Mouse (Mus musculus): Measurements from ENCODE around the gene Olfr777. TPM values are rescaled to one million over a fixed set of nuclear protein-coding genes. Genes with fewer than 3 reads are reported as not detected.
"Not testable (repeated sequence)": the region's sequence is repeated elsewhere in the genome, so short reads cannot be mapped to it uniquely, and the experiment has no call there.

The Olfr777 gene
- polyA plus RNA-seq (2014; fragmentation: Nextera tagmentation; extraction: Ambion mirVana), result not detected in 2 replicates

DNA sequence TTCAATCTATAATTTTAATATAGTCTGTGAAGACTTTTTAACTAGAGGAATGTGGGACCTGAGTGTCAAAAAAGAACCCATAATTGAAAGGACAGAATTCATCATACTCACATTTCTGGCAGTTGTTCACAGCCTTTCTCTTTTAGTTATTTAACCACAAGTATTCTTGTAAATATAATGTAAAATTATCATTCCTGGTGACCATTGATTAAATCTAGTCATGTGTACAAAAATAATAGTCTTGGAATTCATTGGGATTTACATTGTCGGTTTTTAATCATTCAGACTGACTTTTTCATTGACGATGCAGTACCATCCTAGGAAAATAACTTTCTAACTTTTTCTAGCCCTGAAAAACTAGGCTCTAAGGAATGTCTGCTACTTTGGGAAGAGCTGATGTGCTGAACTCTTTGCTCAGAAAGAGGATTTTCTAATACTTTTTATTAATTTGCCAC is at the start of gene Olfr777:
Olfr777 (minus strand) TSS at position 405 of the 455 bp plus-strand sequence.
- Histone ChIP-seq H3K27me3 (ENCODE audit: control insufficient read depth, insufficient read depth, low read length) (no peaks in the 10 kb centered on the region), H3K9ac (ENCODE audit: low read length) (no peak within 1 kb of the TSS), H3K9me3 (ENCODE audit: control insufficient read depth, low read length) (no peaks in the 10 kb centered on the region), H3K36me3 (ENCODE audit: control insufficient read depth, insufficient read depth, low read length) (no peaks in the 10 kb centered on the region), H3K27ac (ENCODE audit: low read depth, low read length) (no peak within 1 kb of the TSS), H3K4me3 (ENCODE audit: low read depth, low read length) (no peak within 1 kb of the TSS), H3K4me1 (ENCODE audit: control insufficient read depth, insufficient read depth, low read length) (no peaks in the 10 kb centered on the region), H3K4me2 (no peak within 1 kb of the TSS)
- ATAC-seq (ENCODE audit: low FRiP score) (no peak), DNase-seq (ENCODE audit: low spot score, missing footprints) (no peak)
- 96% methylated on average over 2 of the region's 2 CpGs for WGBS

GRCm38 (mm10) chr10:129317817-129318216 is 46.5 kb upstream of the Olfr777 start, which contains the start of gene Olfr780:
Gene Olfr780, plus strand, starts transcription at chr10:129318117.
- H3K9ac ChIP-seq (ENCODE audit: low read length), result no peak within 1 kb of the TSS
- H3K4me1 ChIP-seq (ENCODE audit: control insufficient read depth, insufficient read depth, low read length), result no peaks in the 10 kb centered on the region
- ATAC-seq (ENCODE audit: low FRiP score), result no peak
- no peak for DNase-seq (ENCODE audit: low spot score, missing footprints)
- no peak within 1 kb of the TSS for H3K4me3 ChIP-seq (ENCODE audit: low read depth, low read length)
- no peaks in the 10 kb centered on the region for H3K27me3 ChIP-seq (ENCODE audit: control insufficient read depth, insufficient read depth, low read length)
- no peaks in the 10 kb centered on the region for H3K9me3 ChIP-seq (ENCODE audit: control insufficient read depth, low read length)
- no peak within 1 kb of the TSS for H3K4me2 ChIP-seq
- H3K36me3 ChIP-seq (ENCODE audit: control insufficient read depth, insufficient read depth, low read length), result no peaks in the 10 kb centered on the region
- H3K27ac ChIP-seq (ENCODE audit: low read depth, low read length), result no peak within 1 kb of the TSS
- WGBS, result 81% methylated on average over 3 of the region's 3 CpGs

- DNase-seq (ENCODE audit: low spot score, missing footprints); ATAC-seq (ENCODE audit: low FRiP score); H3K4me2 ChIP-seq; H3K27me3 ChIP-seq (ENCODE audit: control insufficient read depth, insufficient read depth, low read length); H3K9me3 ChIP-seq (ENCODE audit: control insufficient read depth, low read length); H3K27ac ChIP-seq (ENCODE audit: low read depth, low read length); H3K4me3 ChIP-seq (ENCODE audit: low read depth, low read length); H3K9ac ChIP-seq (ENCODE audit: low read length); H3K4me1 ChIP-seq (ENCODE audit: control insufficient read depth, insufficient read depth, low read length); H3K36me3 ChIP-seq (ENCODE audit: control insufficient read depth, insufficient read depth, low read length): not testable (repeated sequence)
- no CpG with 5 or more reads among the region's 1 CpGs for WGBS
Measured at GRCm38 (mm10) chr10:129313521-129313920, 42.2 kb upstream of the Olfr777 start.

- H3K4me3 ChIP-seq (ENCODE audit: low read depth, low read length); ATAC-seq (ENCODE audit: low FRiP score); H3K4me1 ChIP-seq (ENCODE audit: control insufficient read depth, insufficient read depth, low read length); H3K27ac ChIP-seq (ENCODE audit: low read depth, low read length); H3K4me2 ChIP-seq; DNase-seq (ENCODE audit: low spot score, missing footprints); H3K27me3 ChIP-seq (ENCODE audit: control insufficient read depth, insufficient read depth, low read length); H3K36me3 ChIP-seq (ENCODE audit: control insufficient read depth, insufficient read depth, low read length); H3K9ac ChIP-seq (ENCODE audit: low read length); H3K9me3 ChIP-seq (ENCODE audit: control insufficient read depth, low read length): not testable (repeated sequence)
- WGBS, result 64% methylated on average over 1 of the region's 1 CpGs
Measured at GRCm38 (mm10) chr10:129312973-129313372, 41.7 kb upstream of the Olfr777 start.

DNA sequence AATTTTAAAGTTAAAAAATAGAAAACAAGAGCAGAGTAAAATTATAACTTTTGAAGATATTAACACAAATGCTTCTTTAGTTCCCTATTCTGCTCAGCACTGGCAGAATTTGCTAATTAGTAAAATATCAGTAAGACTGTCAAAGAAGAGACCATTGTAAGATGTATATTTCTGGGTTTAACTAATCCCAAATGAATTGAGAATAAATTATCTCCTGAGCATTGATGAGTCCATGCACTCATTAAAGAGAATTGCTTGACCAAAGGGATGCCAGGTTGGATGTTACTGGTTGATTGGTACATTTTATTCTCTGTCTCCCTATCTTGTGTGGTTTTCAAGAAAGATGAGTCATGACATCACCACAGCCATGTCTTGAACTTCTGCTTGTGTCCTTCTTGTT is 12.5 kb downstream of the Olfr777 start, which contains the start of gene Olfr776:
Olfr776 (plus strand) TSS at position 301 of the 400 bp plus-strand sequence.
- Histone ChIP-seq H3K9me3 (ENCODE audit: control insufficient read depth, low read length) (no peaks in the 10 kb centered on the region), H3K27me3 (ENCODE audit: control insufficient read depth, insufficient read depth, low read length) (no peaks in the 10 kb centered on the region), H3K4me1 (ENCODE audit: control insufficient read depth, insufficient read depth, low read length) (no peaks in the 10 kb centered on the region), H3K4me3 (ENCODE audit: low read depth, low read length) (no peak within 1 kb of the TSS), H3K36me3 (ENCODE audit: control insufficient read depth, insufficient read depth, low read length) (no peaks in the 10 kb centered on the region), H3K4me2 (no peak within 1 kb of the TSS), H3K9ac (ENCODE audit: low read length) (no peak within 1 kb of the TSS), H3K27ac (ENCODE audit: low read depth, low read length) (no peak within 1 kb of the TSS)
- DNase-seq (ENCODE audit: low spot score, missing footprints) (no peak), ATAC-seq (ENCODE audit: low FRiP score) (no peak)

DNA sequence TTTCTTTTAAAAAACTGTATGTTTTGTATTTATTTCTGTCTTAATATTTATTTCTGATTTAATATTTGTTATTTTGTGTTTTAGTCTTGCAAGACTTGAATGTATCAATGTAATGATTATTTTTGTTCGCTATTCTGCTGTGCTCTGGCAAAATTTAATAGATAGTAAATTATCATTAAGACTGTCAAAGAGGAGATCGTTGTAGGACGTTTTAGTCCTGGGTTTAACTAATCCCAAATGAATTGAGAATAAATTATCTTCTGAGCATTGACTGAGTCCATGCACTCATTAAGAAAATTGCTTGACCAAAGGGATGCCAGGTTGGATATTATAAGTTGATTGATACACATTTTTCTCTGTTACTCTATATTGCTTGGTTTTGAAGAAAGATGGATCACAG is 23.2 kb downstream of the Olfr777 start, which contains the start of gene Olfr775:
Olfr775 (plus strand) TSS at position 301 of the 400 bp plus-strand sequence.
- Histone ChIP-seq H3K9me3 (ENCODE audit: control insufficient read depth, low read length) (no peaks in the 10 kb centered on the region), H3K4me3 (ENCODE audit: low read depth, low read length) (no peak within 1 kb of the TSS), H3K4me1 (ENCODE audit: control insufficient read depth, insufficient read depth, low read length) (no peaks in the 10 kb centered on the region), H3K27me3 (ENCODE audit: control insufficient read depth, insufficient read depth, low read length) (no peaks in the 10 kb centered on the region), H3K36me3 (ENCODE audit: control insufficient read depth, insufficient read depth, low read length) (no peaks in the 10 kb centered on the region), H3K27ac (ENCODE audit: low read depth, low read length) (no peak within 1 kb of the TSS), H3K9ac (ENCODE audit: low read length) (no peak within 1 kb of the TSS), H3K4me2 (no peak within 1 kb of the TSS)
- 70% methylated on average over 3 of the region's 3 CpGs for WGBS
- ATAC-seq (ENCODE audit: low FRiP score), result no peak
- no peak for DNase-seq (ENCODE audit: low spot score, missing footprints)

- no peaks in the 10 kb centered on the region for H3K9me3 ChIP-seq (ENCODE audit: control insufficient read depth, low read length)
- H3K4me1 ChIP-seq (ENCODE audit: control insufficient read depth, insufficient read depth, low read length), result no peaks in the 10 kb centered on the region
- no peaks in the 10 kb centered on the region for H3K27me3 ChIP-seq (ENCODE audit: control insufficient read depth, insufficient read depth, low read length)
- no peak within 1 kb of the TSS for H3K4me2 ChIP-seq
- ATAC-seq (ENCODE audit: low FRiP score) (no peak), DNase-seq (ENCODE audit: low spot score, missing footprints) (no peak)
- 69% methylated on average over 2 of the region's 2 CpGs for WGBS
- H3K36me3 ChIP-seq (ENCODE audit: control insufficient read depth, insufficient read depth, low read length), result no peaks in the 10 kb centered on the region
- H3K27ac ChIP-seq (ENCODE audit: low read depth, low read length), result no peak within 1 kb of the TSS
- no peak within 1 kb of the TSS for H3K4me3 ChIP-seq (ENCODE audit: low read depth, low read length)
- H3K9ac ChIP-seq (ENCODE audit: low read length), result no peak within 1 kb of the TSS
Measured at GRCm38 (mm10) chr10:129235904-129236303, 35.4 kb downstream of the Olfr777 start, which contains the start of gene Olfr774. Gene Olfr774, plus strand, starts transcription at chr10:129236204.

DNA sequence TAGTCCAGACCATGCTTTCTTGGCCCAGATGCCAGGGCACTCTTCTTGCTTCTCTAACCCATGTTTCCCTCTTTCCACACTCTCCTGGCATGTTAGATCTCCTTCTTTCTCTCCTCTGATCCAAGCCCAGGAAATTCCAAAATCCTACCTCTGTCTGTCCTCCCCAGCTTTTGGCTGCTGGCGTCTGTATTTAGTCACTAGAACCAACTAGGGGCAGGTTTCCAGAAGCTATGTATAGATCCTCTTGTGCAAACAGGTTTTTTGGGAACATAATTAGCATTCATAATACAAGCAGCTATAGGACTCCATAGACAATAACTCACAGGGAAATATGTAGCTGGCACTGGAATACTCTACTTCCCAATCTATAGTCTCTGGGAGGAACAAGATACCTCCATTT is 40.5 kb downstream of the Olfr777 start:
- H3K36me3 ChIP-seq (ENCODE audit: control insufficient read depth, insufficient read depth, low read length), result no peaks in the 10 kb centered on the region
- no peak for ATAC-seq (ENCODE audit: low FRiP score)
- WGBS, result 90% methylated on average over 1 of the region's 1 CpGs

More for the DNA sequence above, 40.5 kb downstream of the Olfr777 start:
- H3K4me2 ChIP-seq, result no peak overlapping the region
- H3K9me3 ChIP-seq (ENCODE audit: control insufficient read depth, low read length), result no peaks in the 10 kb centered on the region
- no peak for DNase-seq (ENCODE audit: low spot score, missing footprints)
- H3K9ac ChIP-seq (ENCODE audit: low read length), result no peak overlapping the region
- no peaks in the 10 kb centered on the region for H3K27me3 ChIP-seq (ENCODE audit: control insufficient read depth, insufficient read depth, low read length)
- H3K4me1 ChIP-seq (ENCODE audit: control insufficient read depth, insufficient read depth, low read length), result no peaks in the 10 kb centered on the region
- no peak overlapping the region for H3K27ac ChIP-seq (ENCODE audit: low read depth, low read length)
- no peak overlapping the region for H3K4me3 ChIP-seq (ENCODE audit: low read depth, low read length)

All from midbrain, embryonic 11.5 days (tissue).